Mouse (Mus musculus) liver, embryonic 13.5 days (tissue): Measurements from ENCODE around the gene Nckap5. TPM values are rescaled to one million over a fixed set of nuclear protein-coding genes. Genes with fewer than 3 reads are reported as not detected.
A peak's percentile ranks its signal among the peaks of the same experiment; 100 is the strongest.

Source experiments
- ATAC-seq: fragments of 200-750 bp; cut with Nextera tagmentation; 2 replicates; pipeline ENCODE4 v1.8.0; 2017; ENCODE audit warnings: low read depth, mild to moderate bottlenecking, moderate number of reproducible peaks, moderate library complexity
- DNase-seq: peaks from one replicate; pipeline ENCODE4 v3.0.0; 2022
- H3K27ac ChIP-seq: fragments of 300-500 bp; sonication (generic); 2 replicates; pipeline ENCODE4 v1.5.1; 2015; ENCODE audit warnings: moderate library complexity, mild to moderate bottlenecking, inconsistent platforms
- H3K27me3 ChIP-seq: fragments of 300-500 bp; sonication (generic); 2 replicates; pipeline ENCODE4 v1.6.1; 2015; ENCODE audit warnings: mild to moderate bottlenecking, inconsistent platforms
- H3K36me3 ChIP-seq: fragments of 300-500 bp; sonication (generic); 2 replicates; pipeline ENCODE4 v1.6.1; 2015; ENCODE audit warnings: mild to moderate bottlenecking, inconsistent platforms
- H3K4me1 ChIP-seq: fragments of 300-500 bp; sonication (generic); replicated peaks from 2 replicates; pipeline ENCODE4 v1.6.1; 2015; ENCODE audit warnings: inconsistent platforms
- H3K4me2 ChIP-seq: fragments of 300-500 bp; sonication (generic); 2 replicates; pipeline ENCODE4 v1.6.1; 2015; ENCODE audit warnings: inconsistent platforms, mild to moderate bottlenecking, moderate library complexity
- H3K4me3 ChIP-seq: fragments of 300-500 bp; sonication (generic); replicated peaks from 2 replicates; pipeline ENCODE4 v1.5.1; 2015; ENCODE audit warnings: mild to moderate bottlenecking, inconsistent platforms
- H3K9ac ChIP-seq: fragments of 300-500 bp; sonication (generic); 2 replicates; pipeline ENCODE4 v1.6.1; 2015; ENCODE audit warnings: mild to moderate bottlenecking, inconsistent platforms
- H3K9me3 ChIP-seq: fragments of 300-500 bp; sonication (generic); replicated peaks from 2 replicates; pipeline ENCODE4 v1.6.1; 2016; ENCODE audit warnings: inconsistent platforms
- WGBS: fragments of 180-500 bp; shearing (Covaris S2); methylation state at CpG from one replicate; pipeline ENCODE4 v1.1.7; 2015; ENCODE audit not compliant: insufficient replicate concordance; 5-methylcytosine and 5-hydroxymethylcytosine counted together
- polyA plus RNA-seq: library from polyadenylated mRNA; unstranded; fragments of >200 nt; fragmentation: Nextera tagmentation; extraction: Ambion mirVana; gene quantifications from 2 replicates; pipeline ENCODE4 v1.2.1, GENCODE M21; 2015

The Nckap5 gene
- polyA plus RNA-seq, 1 experiment from 2014 or later: 0.74 TPM

- H3K9ac ChIP-seq: peak overlapping the region; percentile 26; the same call in 1 of the 2 replicates
- peaks cover 19% of the 10 kb centered on the region; the same call in 1 of the 2 replicates for H3K27me3 ChIP-seq
- H3K4me2 ChIP-seq: peak overlapping the region; percentile 52
- no peaks in the 10 kb centered on the region for H3K4me1 ChIP-seq
- ATAC-seq (no peak), DNase-seq (no peak)
- H3K36me3 ChIP-seq: no peaks in the 10 kb centered on the region
- no peaks in the 10 kb centered on the region for H3K9me3 ChIP-seq
- peak overlapping the region; percentile 44 for H3K4me3 ChIP-seq
- no peak overlapping the region for H3K27ac ChIP-seq
- 10% methylated on average over 12 of the region's 12 CpGs for WGBS
Measured at GRCm38 (mm10) chr1:126738291-126738640, 92.3 kb downstream of the Nckap5 start.

- Histone ChIP-seq H3K27ac (no peak overlapping the region), H3K4me3 (peak overlapping the region; percentile 44), H3K4me2 (peak overlapping the region; percentile 52), H3K4me1 (no peaks in the 10 kb centered on the region), H3K27me3 (peaks cover 19% of the 10 kb centered on the region; the same call in 1 of the 2 replicates), H3K9me3 (no peaks in the 10 kb centered on the region; the same call in 1 of the 2 replicates), H3K9ac (peak overlapping the region; percentile 26; the same call in 1 of the 2 replicates), H3K36me3 (no peaks in the 10 kb centered on the region)
- WGBS: 8% methylated on average over 18 of the region's 18 CpGs
- DNase-seq (no peak), ATAC-seq (no peak)
Measured at GRCm38 (mm10) chr1:126737554-126738290, 92.9 kb downstream of the Nckap5 start.

- ATAC-seq (no peak), DNase-seq (no peak)
- Histone ChIP-seq H3K27me3 (peaks cover 3% of the 10 kb centered on the region; the same call in 1 of the 2 replicates), H3K9me3 (no peaks in the 10 kb centered on the region; the same call in 1 of the 2 replicates), H3K9ac (no peak overlapping the region), H3K4me2 (no peak overlapping the region), H3K27ac (no peak overlapping the region), H3K36me3 (no peaks in the 10 kb centered on the region), H3K4me3 (no peak overlapping the region), H3K4me1 (no peaks in the 10 kb centered on the region)
Measured at GRCm38 (mm10) chr1:126731691-126732090, 98.9 kb downstream of the Nckap5 start.

- WGBS: 58% methylated on average over 6 of the region's 6 CpGs
Measured at GRCm38 (mm10) chr1:126726400-126727055, 104.1 kb downstream of the Nckap5 start.

GRCm38 (mm10) chr1:126725628-126726367 is 104.8 kb downstream of the Nckap5 start:
- ATAC-seq: peak; percentile 69; the same call in 1 of the 2 replicates
- 37% methylated on average over 9 of the region's 9 CpGs for WGBS
- DNase-seq: peak; percentile 18
- 0 out of 2 replicates have a peak overlapping the region, but pooled peaks have one; percentile 10 for H3K4me2 ChIP-seq
- H3K4me1 ChIP-seq: peaks cover 10% of the 10 kb centered on the region
- no peaks in the 10 kb centered on the region for H3K27me3 ChIP-seq
- no peaks in the 10 kb centered on the region for H3K36me3 ChIP-seq
- no peak overlapping the region for H3K9ac ChIP-seq
- H3K9me3 ChIP-seq: no peaks in the 10 kb centered on the region
- no peak overlapping the region for H3K27ac ChIP-seq
- no peak overlapping the region for H3K4me3 ChIP-seq

More at GRCm38 (mm10) chr1:126726400-126727055, 104.1 kb downstream of the Nckap5 start:
- no peak overlapping the region for H3K9ac ChIP-seq
- no peak overlapping the region for H3K4me2 ChIP-seq
- H3K9me3 ChIP-seq: no peaks in the 10 kb centered on the region
- H3K36me3 ChIP-seq: no peaks in the 10 kb centered on the region
- H3K4me1 ChIP-seq: peaks cover 10% of the 10 kb centered on the region
- DNase-seq (no peak), ATAC-seq (no peak)
- H3K4me3 ChIP-seq: no peak overlapping the region
- no peak overlapping the region for H3K27ac ChIP-seq
- H3K27me3 ChIP-seq: no peaks in the 10 kb centered on the region

- H3K9ac ChIP-seq: no peak overlapping the region
- ATAC-seq (no peak), DNase-seq (no peak)
- 68% methylated on average over 1 of the region's 1 CpGs for WGBS
- H3K36me3 ChIP-seq: no peaks in the 10 kb centered on the region
- H3K9me3 ChIP-seq: no peaks in the 10 kb centered on the region
- no peaks in the 10 kb centered on the region for H3K27me3 ChIP-seq
- H3K27ac ChIP-seq: no peak overlapping the region
- no peak overlapping the region for H3K4me3 ChIP-seq
- peaks cover 10% of the 10 kb centered on the region for H3K4me1 ChIP-seq
- H3K4me2 ChIP-seq: no peak overlapping the region
Measured at GRCm38 (mm10) chr1:126721917-126722316, 108.7 kb downstream of the Nckap5 start.

- no peak overlapping the region for H3K27ac ChIP-seq
- H3K4me1 ChIP-seq: no peaks in the 10 kb centered on the region
- H3K4me2 ChIP-seq: no peak overlapping the region
- WGBS: 18% methylated on average over 5 of the region's 5 CpGs
- ATAC-seq: no peak
- no peak overlapping the region for H3K4me3 ChIP-seq
- no peak for DNase-seq
- H3K9me3 ChIP-seq: no peaks in the 10 kb centered on the region
- H3K27me3 ChIP-seq: no peaks in the 10 kb centered on the region
- no peaks in the 10 kb centered on the region for H3K36me3 ChIP-seq
- H3K9ac ChIP-seq: no peak overlapping the region
Measured at GRCm38 (mm10) chr1:126719733-126720348, 110.8 kb downstream of the Nckap5 start.

GRCm38 (mm10) chr1:126706611-126707010 is 124.0 kb downstream of the Nckap5 start:
- DNase-seq (no peak), ATAC-seq (no peak)
- H3K27ac ChIP-seq: no peak overlapping the region
- no peak overlapping the region for H3K4me2 ChIP-seq
- H3K4me1 ChIP-seq: no peaks in the 10 kb centered on the region
- H3K27me3 ChIP-seq: no peaks in the 10 kb centered on the region
- WGBS: 85% methylated on average over 16 of the region's 16 CpGs
- no peaks in the 10 kb centered on the region for H3K36me3 ChIP-seq
- no peaks in the 10 kb centered on the region for H3K9me3 ChIP-seq
- no peak overlapping the region for H3K4me3 ChIP-seq
- H3K9ac ChIP-seq: no peak overlapping the region

GRCm38 (mm10) chr1:126700978-126701320 is 129.7 kb downstream of the Nckap5 start:
- DNase-seq (no peak), ATAC-seq (no peak)
- Histone ChIP-seq H3K27ac (no peak overlapping the region), H3K4me2 (no peak overlapping the region), H3K4me1 (no peaks in the 10 kb centered on the region), H3K9ac (no peak overlapping the region), H3K36me3 (no peaks in the 10 kb centered on the region), H3K4me3 (no peak overlapping the region), H3K9me3 (no peaks in the 10 kb centered on the region), H3K27me3 (no peaks in the 10 kb centered on the region)
- WGBS: 75% methylated on average over 4 of the region's 4 CpGs

GRCm38 (mm10) chr1:126700063-126700977 is 130.3 kb downstream of the Nckap5 start:
- H3K4me1 ChIP-seq: no peaks in the 10 kb centered on the region
- DNase-seq (no peak), ATAC-seq (no peak)
- no peaks in the 10 kb centered on the region for H3K27me3 ChIP-seq
- H3K4me2 ChIP-seq: no peak overlapping the region
- H3K27ac ChIP-seq: no peak overlapping the region
- H3K9me3 ChIP-seq: no peaks in the 10 kb centered on the region
- H3K9ac ChIP-seq: no peak overlapping the region
- H3K4me3 ChIP-seq: no peak overlapping the region
- no peaks in the 10 kb centered on the region for H3K36me3 ChIP-seq
- WGBS: 63% methylated on average over 8 of the region's 8 CpGs
